Mouse (Mus musculus) G1E (cell line): Measurements from ENCODE around the gene Fam83f.
A peak's percentile ranks its signal among the peaks of the same experiment; 100 is the strongest.

Source experiments
- CTCF ChIP-seq: IDR thresholded peaks from 2 replicates; pipeline ENCODE4 v1.5.1; 2012; ENCODE audit warnings: low read depth, low read length, inconsistent platforms, mixed read lengths
- GATA2 ChIP-seq: IDR thresholded peaks from 2 replicates; pipeline ENCODE4 v1.6.1; 2012; ENCODE audit warnings: low read depth, low read length, inconsistent platforms, borderline replicate concordance
- POLR2AphosphoS5 ChIP-seq: IDR thresholded peaks from 2 replicates; pipeline ENCODE4 v1.6.1; 2012; ENCODE audit warnings: low read depth, low read length, inconsistent platforms; ENCODE audit not compliant: insufficient replicate concordance

DNA sequence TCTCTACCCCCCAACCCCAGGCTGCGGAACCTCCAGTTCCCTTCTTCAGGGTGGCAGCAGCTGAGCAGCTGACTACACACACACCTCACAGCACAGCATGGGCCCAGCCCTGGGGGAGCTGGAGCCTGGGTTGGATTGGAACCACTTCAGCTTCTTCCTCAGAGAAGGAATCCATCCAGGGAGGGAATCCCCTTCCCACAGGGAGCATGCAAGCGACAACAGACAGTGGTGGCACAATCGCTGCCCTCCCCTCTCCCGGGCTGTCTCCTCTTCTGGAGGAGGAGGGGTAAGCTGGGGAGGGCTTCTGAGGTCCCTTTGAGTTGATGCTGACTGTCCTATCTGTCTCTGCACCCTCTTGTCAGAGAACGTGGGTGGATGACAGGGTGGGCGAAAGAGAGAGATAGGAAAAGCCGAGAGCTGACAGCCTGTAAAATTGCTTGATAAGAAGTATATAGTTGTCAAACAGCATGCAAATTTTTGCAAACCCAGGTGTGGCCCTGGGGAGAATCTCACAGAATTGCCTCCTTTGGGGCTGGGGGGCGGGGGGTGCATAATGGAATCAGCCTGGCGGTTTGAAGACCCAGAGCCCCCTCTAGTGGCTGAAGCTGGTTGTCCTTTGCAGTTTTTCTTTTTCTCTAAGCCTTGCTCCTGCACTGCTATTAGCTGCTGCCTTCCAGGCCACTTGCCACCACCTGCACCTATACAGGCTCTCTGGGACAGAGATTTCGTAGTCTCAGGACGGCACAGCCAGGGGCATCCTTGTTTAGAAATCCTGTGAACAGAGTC is 22.7 kb downstream of the Fam83f start:
- TF ChIP-seq CTCF = peak; percentile 36
- no peak for TF ChIP-seq POLR2AphosphoS5
- no peak for TF ChIP-seq GATA2
